15 mouse cellular contexts compared by ENCODE assay signal in the genomic region with DNA sequence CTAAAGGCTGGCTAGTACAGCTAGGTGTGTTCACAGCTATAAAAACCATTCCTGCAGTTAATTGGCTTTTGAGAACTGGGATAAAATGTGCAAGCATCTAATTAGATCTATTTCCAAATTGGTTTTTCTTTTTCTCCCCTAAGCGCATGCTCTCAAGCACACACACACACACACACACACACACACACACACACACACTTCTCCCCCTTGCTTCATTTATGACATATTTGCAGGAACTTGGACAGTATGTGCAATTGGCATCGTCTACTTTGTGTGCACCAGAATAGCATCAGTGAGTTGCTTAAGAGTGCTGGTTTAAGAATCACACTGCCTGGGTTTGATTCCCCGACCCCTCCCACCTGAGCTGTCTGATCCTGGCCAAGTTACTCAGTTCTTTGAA.
DNase-seq lines count a peak whose midpoint lies in the region; ATAC-seq lines count a peak whose summit lies in the region.
"Had no signal": no experiment of that assay in that cellular context is flagged by ENCODE, and none has a peak within 500 bp of the region (broad histone marks: within the 10 kb centered on the region; RNA-seq: fewer than 3 reads in every experiment).

No protein-coding gene starts in this region.

- H3K4me3 ChIP-seq in forebrain, embryonic 13.5 days = no peak overlapping the region
- H3K4me3 ChIP-seq in forebrain, embryonic 11.5 days (ENCODE audit: low read depth, low read length) = no peak overlapping the region
- H3K4me3 ChIP-seq: embryonic facial prominence, embryonic 12.5 days; heart, adult 2 months; liver, embryonic 15.5 days; megakaryocyte, embryonic 14.5 days had no signal

- no peaks in the 10 kb centered on the region for H3K36me3 ChIP-seq in forebrain, embryonic 13.5 days (ENCODE audit: poor library complexity, severe bottlenecking)
- H3K36me3 ChIP-seq in forebrain, embryonic 11.5 days (ENCODE audit: control insufficient read depth, insufficient read depth, low read length) = no peaks in the 10 kb centered on the region
- H3K36me3 ChIP-seq: embryonic facial prominence, embryonic 12.5 days; G1E; liver, embryonic 15.5 days had no signal

- no peak for DNase-seq in forebrain, embryonic 11.5 days (ENCODE audit: low spot score)
- DNase-seq in layer of hippocampus, adult 9-11 months = peak; percentile 44
- DNase-seq in layer of hippocampus, postnatal 25 days (ENCODE audit: extremely low spot score in 1 of 2, low spot score in 1 of 2) = no peak
- peak; percentile 28 to 30 for DNase-seq in right cerebral cortex, postnatal 36 days (ENCODE audit: low spot score in 2 of 2)
- DNase-seq in right cerebral cortex, postnatal 14 days = no peak
- no peak for DNase-seq in MN1 (ENCODE audit: low spot score)
- DNase-seq in thymus, adult 18-20 months = no peak
- DNase-seq: kidney, adult 18-20 months; thymus, postnatal 14 days had no signal

- no peak overlapping the region for H3K9ac ChIP-seq in forebrain, embryonic 13.5 days
- no peak overlapping the region for H3K9ac ChIP-seq in forebrain, embryonic 11.5 days (ENCODE audit: low read length)
- H3K9ac ChIP-seq: embryonic facial prominence, embryonic 12.5 days; liver, embryonic 15.5 days had no signal

- no peaks in the 10 kb centered on the region for H3K9me3 ChIP-seq in forebrain, embryonic 13.5 days (replicated peaks)
- no peaks in the 10 kb centered on the region; the same call in 1 of the 2 replicates for H3K9me3 ChIP-seq in forebrain, embryonic 11.5 days (ENCODE audit: control insufficient read depth, low read length)
- H3K9me3 ChIP-seq: embryonic facial prominence, embryonic 12.5 days; G1E had no signal

- ATAC-seq in forebrain, embryonic 13.5 days = peak; percentile 26; the same call in 1 of the 2 replicates
- no peak for ATAC-seq in forebrain, embryonic 11.5 days (replicated peaks; ENCODE audit: low FRiP score)

- peaks cover 21% of the 10 kb centered on the region for H3K4me1 ChIP-seq in forebrain, embryonic 13.5 days
- no peaks in the 10 kb centered on the region for H3K4me1 ChIP-seq in forebrain, embryonic 11.5 days (replicated peaks; ENCODE audit: control insufficient read depth, insufficient read depth, low read length)
- H3K4me1 ChIP-seq: embryonic facial prominence, embryonic 12.5 days; liver, embryonic 15.5 days; megakaryocyte, embryonic 14.5 days had no signal

- 75% methylated on average over 3 of the region's 3 CpGs for WGBS in forebrain, embryonic 13.5 days
- 85% methylated on average over 3 of the region's 3 CpGs for WGBS in forebrain, embryonic 11.5 days

- H3K27ac ChIP-seq in forebrain, embryonic 13.5 days = peak overlapping the region; percentile 14; the same call in 1 of the 2 replicates
- H3K27ac ChIP-seq in forebrain, embryonic 11.5 days (ENCODE audit: low read depth, low read length) = no peak overlapping the region
- H3K27ac ChIP-seq: embryonic facial prominence, embryonic 12.5 days; heart, adult 2 months; liver, embryonic 15.5 days had no signal

- H3K4me2 ChIP-seq in forebrain, embryonic 13.5 days = no peak overlapping the region
- no peak overlapping the region for H3K4me2 ChIP-seq in forebrain, embryonic 11.5 days (ENCODE audit: low read depth, low read length, severe bottlenecking)
- H3K4me2 ChIP-seq: embryonic facial prominence, embryonic 12.5 days; liver, embryonic 15.5 days had no signal

- H3K27me3 ChIP-seq in forebrain, embryonic 13.5 days = no peaks in the 10 kb centered on the region
- H3K27me3 ChIP-seq in forebrain, embryonic 11.5 days (ENCODE audit: control insufficient read depth, insufficient read depth, low read length) = no peaks in the 10 kb centered on the region
- H3K27me3 ChIP-seq: embryonic facial prominence, embryonic 12.5 days; liver, embryonic 15.5 days; megakaryocyte, embryonic 14.5 days had no signal

Comparison
In these comparisons a context has a peak if more than half of its experiments do, and no peak if none do; other contexts are left out.
1. DNase-seq: peak in layer of hippocampus, adult 9-11 months (single experiment) and right cerebral cortex, postnatal 36 days (2 of 2); none in forebrain, embryonic 11.5 days (single experiment), layer of hippocampus, postnatal 25 days (0 of 2), right cerebral cortex, postnatal 14 days (single experiment), MN1 (single experiment) and thymus, adult 18-20 months (0 of 2).